Mouse (Mus musculus): ENCODE measurements around the gene Asxl1.

DNA sequence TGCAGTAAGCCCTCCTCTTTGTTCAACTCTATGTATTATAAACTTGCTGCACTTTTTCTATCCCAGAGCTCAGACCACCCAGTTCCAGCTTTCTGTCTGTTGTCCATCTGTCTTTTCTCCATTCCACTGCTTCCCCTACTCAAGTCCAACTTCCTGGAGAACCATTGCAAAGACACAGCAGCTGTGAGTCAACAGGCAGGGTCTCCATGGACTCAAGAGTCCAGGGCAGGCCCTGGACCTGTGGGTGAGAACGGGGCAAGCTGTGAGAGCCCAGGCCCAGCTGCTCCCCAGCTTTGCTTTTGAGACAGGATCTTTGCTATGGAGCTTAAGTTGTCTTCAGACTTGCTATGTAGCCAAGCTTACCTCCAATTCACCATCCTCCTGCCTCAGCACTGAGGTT, 84.9 kb downstream of the Asxl1 start:
- TF ChIP-seq E2F4 (IDR thresholded peaks at IDR 0.05; ENCODE audit: borderline replicate concordance, low read depth, low read length) (no peak), CTCF (IDR thresholded peaks at IDR 0.05 in 2 of 3, conservative IDR thresholded peaks at IDR 0.05 in 1 of 3; ENCODE audit: control insufficient read depth in 1 of 3, insufficient read depth in 1 of 3, low read depth in 2 of 3, low read length in 3 of 3, poor library complexity in 1 of 3, severe bottlenecking in 1 of 3) (no peak), EP300 (IDR thresholded peaks at IDR 0.05; ENCODE audit: low read depth in 1 of 2, low read length in 2 of 2) (no peak), MAFK (IDR thresholded peaks at IDR 0.05; ENCODE audit: borderline replicate concordance, low read depth, low read length) (no peak), POLR2A (IDR thresholded peaks at IDR 0.05; ENCODE audit: control insufficient read depth in 1 of 2, insufficient read depth in 1 of 2, low read depth in 1 of 2, low read length in 2 of 2, poor library complexity in 1 of 2) (no peak), JUND (IDR thresholded peaks at IDR 0.05; ENCODE audit: low read depth, low read length) (no peak)

Data from MEL (cell line).